Mouse (Mus musculus): ENCODE results near the gene Gm3047. TPM values are rescaled to one million over a fixed set of nuclear protein-coding genes. Genes with fewer than 3 reads are reported as not detected.
"Not testable (repeated sequence)": the region's sequence is repeated elsewhere in the genome, so short reads cannot be mapped to it uniquely, and the experiment has no call there.

Gene Gm3047
- total RNA-seq (2021) = not detected
- long read RNA-seq, experiment 1 = 0 reads
- long read RNA-seq, experiment 2 = 0 reads

DNA sequence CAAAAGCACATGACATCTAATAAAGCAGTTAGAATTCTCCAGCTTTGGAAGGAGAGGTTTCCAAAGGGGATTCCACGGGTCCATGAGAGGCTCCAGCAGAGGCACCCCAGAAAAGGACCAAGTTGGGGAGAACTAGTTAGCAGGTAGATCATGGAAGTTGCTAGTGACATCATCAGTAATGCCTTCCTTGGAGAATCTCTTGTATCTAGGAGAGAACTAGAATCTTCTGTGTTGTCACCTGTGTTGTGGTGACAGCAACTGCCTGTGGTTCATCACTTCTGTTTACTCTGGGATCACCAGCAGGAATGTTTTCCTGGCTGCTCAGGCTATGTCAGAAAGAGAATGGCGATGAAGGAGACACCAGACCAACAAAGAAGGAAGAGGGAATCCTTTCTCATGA, at the start of gene Gm3047:
Gene Gm3047, plus strand, starts transcription at position 301 of the 400 bp plus-strand sequence.
- DNase-seq (ENCODE audit: low spot score in 2 of 2); H3K27ac ChIP-seq; H3K4me3 ChIP-seq: not testable (repeated sequence)

Other genes starting within 250 kb of the Gm3047 start
- not detected for gene Gm3149, start 238.1 kb upstream of the Gm3047 start, total RNA-seq (2021)
- gene 2610042L04Rik, start 220.6 kb upstream of the Gm3047 start, total RNA-seq (2021) = 1 to 10 TPM; 1.2 TPM
- not detected for gene Gm3159, start 157.9 kb upstream of the Gm3047 start, total RNA-seq (2021)
- gene Gm3164, start 140.0 kb upstream of the Gm3047 start, total RNA-seq (2021) = 1 to 10 TPM in 1 of 2 experiments, under 1 TPM in 1; 0.91 to 1.5 TPM
- gene Gm3173, start 124.4 kb upstream of the Gm3047 start, total RNA-seq (2021) = 1 to 10 TPM in 1 of 2 experiments, not detected in 1; 1.4 TPM
- gene Gm3182, start 73.7 kb upstream of the Gm3047 start, total RNA-seq (2021) = not detected
- under 1 TPM; 0.37 to 0.87 TPM for gene Gm8159, start 76.9 kb downstream of the Gm3047 start, total RNA-seq (2021)
- under 1 TPM in 1 of 2 experiments, not detected in 1; 0.37 TPM for gene Gm3239, start 108.8 kb downstream of the Gm3047 start, total RNA-seq (2021)
- gene Gm7876, start 153.8 kb downstream of the Gm3047 start, total RNA-seq (2021) = not detected
- under 1 TPM in 1 of 2 experiments, not detected in 1; 0.51 TPM for gene Gm3252, start 171.4 kb downstream of the Gm3047 start, total RNA-seq (2021)
- not detected for gene Gm9602, start 220.9 kb downstream of the Gm3047 start, total RNA-seq (2021)